Mouse (Mus musculus): ENCODE data around the gene Mknk2.
A peak's percentile ranks its signal among the peaks of the same experiment; 100 is the strongest.
"Not testable (repeated sequence)": the region's sequence is repeated elsewhere in the genome, so short reads cannot be mapped to it uniquely, and the experiment has no call there.

Gene Mknk2

DNA sequence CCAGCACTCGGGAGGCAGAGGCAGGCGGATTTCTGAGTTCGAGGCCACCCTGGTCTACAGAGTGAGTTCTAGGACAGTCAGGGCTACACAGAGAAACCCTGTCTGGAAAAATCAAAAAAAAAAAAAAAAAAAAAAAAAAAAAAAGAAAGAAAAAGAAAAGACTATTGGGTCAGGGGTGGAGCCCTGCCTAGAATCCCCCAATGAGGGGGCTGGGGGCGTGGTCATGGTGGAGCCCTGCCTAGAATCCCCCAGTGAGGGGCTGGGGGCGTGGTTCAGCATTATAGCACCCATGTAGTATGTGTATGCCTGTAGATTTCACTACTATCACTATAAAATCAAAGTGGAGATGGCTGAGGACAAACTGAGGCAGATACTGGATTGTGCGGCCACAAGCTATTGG, 28.0 kb downstream of the Mknk2 start:
- DNase-seq, result not testable (repeated sequence)

- no peak for DNase-seq
Observed at GRCm38 (mm10) chr10:80646936-80647335, 31.0 kb downstream of the Mknk2 start.

- no peak for DNase-seq
Observed at GRCm38 (mm10) chr10:80635345-80635744, 42.6 kb downstream of the Mknk2 start.

DNA sequence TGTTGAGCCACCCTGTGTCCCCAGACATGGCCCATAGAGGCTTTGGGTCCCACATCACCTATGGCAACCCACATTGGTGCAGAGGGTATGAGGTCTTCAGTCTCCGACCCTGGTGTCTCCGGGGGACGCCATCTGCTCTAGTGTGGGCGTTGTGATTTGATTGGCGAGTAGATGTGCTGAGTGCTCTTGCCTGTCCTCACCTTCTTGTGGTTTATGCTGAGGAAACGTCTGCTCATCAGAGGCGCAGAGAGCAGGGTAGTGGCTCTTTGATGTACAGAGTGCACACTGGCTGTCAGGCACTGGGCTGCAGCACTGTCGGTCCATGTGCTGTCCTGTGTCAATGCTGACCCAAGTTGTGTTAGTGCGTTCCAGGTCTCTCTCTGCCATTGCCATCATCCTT, 49.0 kb downstream of the Mknk2 start:
- DNase-seq, result no peak

- DNase-seq, result no peak
Observed at GRCm38 (mm10) chr10:80627685-80628084, 50.2 kb downstream of the Mknk2 start.

GRCm38 (mm10) chr10:80625764-80626163, 52.1 kb downstream of the Mknk2 start:
- DNase-seq, result no peak

DNA sequence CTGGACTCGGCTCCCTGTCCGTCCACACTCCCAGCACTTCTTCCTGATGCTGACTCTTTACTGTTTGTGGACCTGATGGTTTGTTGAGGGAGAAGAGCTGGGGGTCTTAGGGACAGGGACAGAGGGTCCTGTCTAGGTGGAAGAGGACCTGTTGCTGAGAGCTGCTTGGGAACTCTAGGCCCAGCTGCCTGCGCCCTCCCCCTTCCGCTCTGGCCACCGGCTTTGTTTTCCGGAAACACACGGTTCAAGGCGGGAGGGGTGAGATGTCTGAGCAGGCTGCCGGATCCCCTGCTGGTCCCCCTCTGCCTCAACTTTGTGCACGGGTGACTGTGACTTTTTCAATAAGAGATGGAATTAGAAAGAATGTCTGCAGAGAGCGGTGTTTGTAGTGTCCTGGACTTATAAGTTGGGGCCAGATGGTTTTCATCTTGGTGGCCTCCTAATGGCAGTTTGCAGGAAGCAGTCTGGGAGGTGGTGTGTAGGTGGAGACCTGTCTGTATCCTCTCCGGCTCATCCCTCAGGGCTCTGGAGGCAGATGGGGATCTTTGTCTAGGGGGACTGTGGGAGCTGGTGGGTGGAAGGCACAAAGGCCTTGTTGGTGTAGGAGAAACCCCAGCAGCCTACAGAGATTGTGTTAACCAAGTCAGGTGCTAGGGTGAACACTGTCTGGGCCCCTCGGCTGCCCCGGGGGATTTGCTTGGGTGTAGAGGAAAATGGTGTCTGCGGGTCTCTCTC, 54.3 kb downstream of the Mknk2 start:
- DNase-seq, result peak; percentile 63 to 69

DNA sequence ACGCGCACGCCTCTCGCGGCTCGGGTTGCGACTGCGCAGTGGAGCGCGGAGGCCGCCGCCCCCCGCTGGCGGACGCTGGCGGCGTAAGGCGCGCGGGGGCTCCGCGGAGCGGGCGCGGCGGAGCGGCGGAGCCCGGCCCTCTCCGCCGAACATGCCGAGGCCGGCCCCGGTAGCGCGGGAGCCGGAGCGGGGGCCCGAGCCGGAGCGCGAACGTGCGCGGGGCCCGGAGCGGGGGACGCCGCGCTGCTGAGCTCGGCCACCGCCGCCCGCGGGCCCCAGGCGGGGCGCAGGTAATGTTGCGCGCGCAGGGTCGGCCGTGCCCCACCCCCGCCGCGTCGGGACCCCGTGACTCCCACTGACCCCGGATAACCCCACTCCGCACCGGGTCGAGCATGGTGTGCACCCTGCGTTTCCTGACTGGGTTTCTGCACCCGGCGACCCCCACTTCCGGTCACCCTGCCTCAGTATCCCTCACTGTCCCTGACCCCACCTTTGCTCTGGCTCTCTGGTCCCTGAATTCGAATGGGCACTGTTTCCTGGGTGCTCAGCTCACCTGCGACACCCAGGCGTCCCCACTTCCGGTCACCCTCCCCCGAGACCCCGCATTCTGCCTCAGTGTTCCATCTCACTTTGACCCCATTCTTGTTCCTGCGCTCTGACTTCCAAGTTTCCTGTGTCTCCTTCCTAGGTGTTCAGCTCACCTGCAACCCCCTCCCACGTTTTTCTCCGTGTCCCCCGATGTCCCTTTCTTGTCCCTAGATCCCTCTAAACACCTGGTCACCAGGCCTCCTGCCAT, 55.1 kb downstream of the Mknk2 start, which contains the start of gene Csnk1g2:
Gene Csnk1g2 (plus strand): TSS at position 178 of the 796 bp plus-strand sequence.
- peak; percentile 46 to 79 for DNase-seq

GRCm38 (mm10) chr10:80621940-80622660, 55.8 kb downstream of the Mknk2 start:
- peak; percentile 99 to 100 for DNase-seq

GRCm38 (mm10) chr10:80621690-80621939, 56.3 kb downstream of the Mknk2 start:
- DNase-seq, result no peak

DNA sequence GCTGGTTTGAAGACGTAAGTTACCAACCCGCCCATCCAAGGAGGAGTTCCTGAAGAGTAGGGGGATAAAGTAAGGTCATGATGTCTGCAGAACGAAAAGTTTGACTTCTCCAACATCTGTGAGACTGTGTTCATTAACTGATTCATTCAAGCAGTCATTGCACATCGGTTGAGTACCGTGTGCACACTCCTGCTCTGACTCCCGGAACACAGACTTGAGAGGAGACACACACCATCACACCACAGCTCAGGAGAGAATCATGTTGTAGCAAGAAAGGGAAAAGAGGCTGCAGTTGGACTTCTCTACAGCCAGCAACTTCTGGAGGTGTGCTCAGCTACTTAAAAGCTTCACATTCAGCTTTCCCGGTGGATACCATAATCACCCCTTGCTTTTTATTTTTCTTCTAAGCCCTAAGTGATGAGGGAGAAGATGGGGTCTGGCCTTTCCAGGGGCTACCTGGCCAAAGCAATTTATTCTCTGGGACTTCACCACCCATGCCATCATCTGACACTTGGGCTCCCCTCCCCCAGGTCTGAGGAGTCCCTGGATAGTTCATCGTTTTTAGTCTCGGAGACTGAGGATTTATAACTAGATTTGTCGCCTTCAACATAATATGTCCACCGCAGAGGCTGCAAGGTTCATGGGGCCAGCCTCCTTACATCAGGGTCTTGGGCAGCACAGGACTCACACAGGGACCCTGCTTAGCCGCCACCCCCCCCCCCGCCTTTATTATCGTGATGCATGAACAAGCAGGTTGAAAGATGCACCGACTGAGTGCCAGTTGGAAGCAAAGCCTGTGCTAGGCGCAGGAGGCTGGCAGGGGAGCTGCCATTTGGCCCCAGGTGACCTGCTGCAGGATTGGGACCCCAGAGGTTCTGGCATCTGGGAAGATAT, 56.9 kb downstream of the Mknk2 start:
- DNase-seq, result peak in 1 of 2 experiments; percentile 54

DNA sequence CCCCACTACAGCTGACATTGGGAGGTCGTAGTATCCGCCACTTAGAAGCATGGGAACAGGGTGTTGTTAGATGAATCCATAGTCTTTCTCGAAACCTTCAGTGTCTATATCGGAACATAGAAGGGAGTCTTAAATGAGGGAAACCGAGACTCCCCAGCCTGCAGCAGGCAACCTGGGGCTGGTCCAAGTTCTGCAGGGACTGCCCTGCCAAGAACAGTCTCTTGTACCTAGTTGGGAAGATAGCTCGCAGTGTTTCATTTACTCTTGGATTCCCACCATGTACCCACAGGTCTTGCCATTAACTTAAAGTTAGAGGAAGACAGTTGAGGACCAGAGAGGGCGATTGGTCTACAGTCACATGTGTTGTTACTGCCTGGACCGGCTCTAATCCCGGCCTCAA, 57.5 kb downstream of the Mknk2 start:
- DNase-seq, result no peak

GRCm38 (mm10) chr10:80619465-80620244, 58.3 kb downstream of the Mknk2 start:
- no peak for DNase-seq

- DNase-seq, result no peak
Observed at GRCm38 (mm10) chr10:80618181-80618580, 59.7 kb downstream of the Mknk2 start.

Measured in cerebellum, postnatal 14 days (tissue).